In genomic region chr15:102165468-102166100, GRCm38 (mm10) we compare ENCODE assay signal across 22 mouse cellular contexts. TPM values are rescaled to one million over a fixed set of nuclear protein-coding genes. Genes with fewer than 3 reads are reported as not detected.
A peak's percentile ranks its signal among the peaks of the same experiment; 100 is the strongest.
DNase-seq lines count a peak whose midpoint lies in the region; ATAC-seq lines count a peak whose summit lies in the region.
"Had no signal": no experiment of that assay in that cellular context is flagged by ENCODE, and none has a peak within 500 bp of the region (broad histone marks: within the 10 kb centered on the region; RNA-seq: fewer than 3 reads in every experiment).

No protein-coding gene starts in this region.

- no peaks in the 10 kb centered on the region; the same call in 1 of the 2 replicates for H3K36me3 ChIP-seq in limb, embryonic 12.5 days
- H3K36me3 ChIP-seq in limb, embryonic 10.5 days = no peaks in the 10 kb centered on the region
- no peaks in the 10 kb centered on the region for H3K36me3 ChIP-seq in hindbrain, embryonic 10.5 days
- H3K36me3 ChIP-seq: forebrain, embryonic 15.5 days; hindbrain, embryonic 13.5 days; midbrain, embryonic 13.5 days had no signal

- 0 out of 2 replicates have a peak overlapping the region, but pooled peaks have one; percentile 41 for H3K27ac ChIP-seq in limb, embryonic 12.5 days
- H3K27ac ChIP-seq in limb, embryonic 10.5 days = no peak overlapping the region
- no peak overlapping the region for H3K27ac ChIP-seq in hindbrain, embryonic 10.5 days
- H3K27ac ChIP-seq: forebrain, embryonic 15.5 days; heart, adult 2 months; hindbrain, embryonic 13.5 days; midbrain, embryonic 13.5 days had no signal

- no peak overlapping the region for H3K4me2 ChIP-seq in limb, embryonic 12.5 days
- H3K4me2 ChIP-seq: forebrain, embryonic 15.5 days; hindbrain, embryonic 13.5 days; liver, embryonic 11.5 days; midbrain, embryonic 13.5 days had no signal

- no peak overlapping the region for H3K4me3 ChIP-seq in limb, embryonic 12.5 days (replicated peaks)
- H3K4me3 ChIP-seq in limb, embryonic 10.5 days = no peak overlapping the region
- no peak overlapping the region for H3K4me3 ChIP-seq in hindbrain, embryonic 10.5 days
- H3K4me3 ChIP-seq: forebrain, embryonic 15.5 days; heart, adult 2 months; hindbrain, embryonic 13.5 days; midbrain, embryonic 13.5 days; myocyte had no signal

- WGBS in limb, embryonic 12.5 days = 46% methylated on average over 6 of the region's 6 CpGs
- 55% methylated on average over 6 of the region's 6 CpGs for WGBS in limb, embryonic 10.5 days
- WGBS in hindbrain, embryonic 10.5 days = 59% methylated on average over 6 of the region's 6 CpGs

- no peak overlapping the region for H3K9ac ChIP-seq in limb, embryonic 12.5 days (replicated peaks)
- H3K9ac ChIP-seq: forebrain, embryonic 15.5 days; hindbrain, embryonic 13.5 days; midbrain, embryonic 13.5 days had no signal

- no peaks in the 10 kb centered on the region for H3K27me3 ChIP-seq in limb, embryonic 12.5 days
- H3K27me3 ChIP-seq in limb, embryonic 10.5 days (ENCODE audit: low read depth, poor library complexity, severe bottlenecking) = peaks cover 3% of the 10 kb centered on the region
- H3K27me3 ChIP-seq in hindbrain, embryonic 10.5 days (ENCODE audit: insufficient read depth, poor library complexity, severe bottlenecking) = 0 out of 2 replicates have a peak, but pooled peaks cover 5% of the 10 kb centered on the region
- H3K27me3 ChIP-seq: forebrain, embryonic 15.5 days; hindbrain, embryonic 13.5 days; midbrain, embryonic 13.5 days had no signal

- no peaks in the 10 kb centered on the region for H3K9me3 ChIP-seq in limb, embryonic 12.5 days
- no peaks in the 10 kb centered on the region for H3K9me3 ChIP-seq in limb, embryonic 10.5 days (replicated peaks)
- no peaks in the 10 kb centered on the region for H3K9me3 ChIP-seq in hindbrain, embryonic 10.5 days
- H3K9me3 ChIP-seq: forebrain, embryonic 15.5 days; hindbrain, embryonic 13.5 days; midbrain, embryonic 13.5 days had no signal

- no peak for DNase-seq in limb, embryonic 10.5 days (ENCODE audit: low spot score)
- DNase-seq in thymus, postnatal 4 days = peak; percentile 52
- no peak for DNase-seq in hindbrain, embryonic 10.5 days (ENCODE audit: low spot score)
- no peak for DNase-seq in ovary, adult 18-20 months (ENCODE audit: low spot score)
- DNase-seq: adrenal gland, postnatal 36 days; cerebellum, adult 9-10 months; heart, adult 2 months; kidney, postnatal 14 days; lung, adult 2 months; lung, postnatal 4 days; right cerebral cortex, adult 18-20 months; spleen, adult 18-20 months had no signal

- no peak for ATAC-seq in limb, embryonic 12.5 days (ENCODE audit: insufficient number of reproducible peaks, insufficient read depth, low FRiP score, low TSS enrichment, low read depth)
- peak; percentile 83 for ATAC-seq in granulocyte monocyte progenitor cell, adult 5-6 weeks (replicated peaks; ENCODE audit: poor library complexity, severe bottlenecking)
- 0 out of 2 replicates have a peak, but pooled peaks have one; percentile 48 for ATAC-seq in megakaryocyte-erythroid progenitor cell, adult 5-6 weeks (replicated peaks; ENCODE audit: low FRiP score, low TSS enrichment, poor library complexity, severe bottlenecking)
- no peak for ATAC-seq in frontal cortex, adult (ENCODE audit: low TSS enrichment)
- ATAC-seq: forebrain, embryonic 15.5 days; intestine, embryonic 16.5 days; midbrain, embryonic 13.5 days had no signal

- peaks cover 23% of the 10 kb centered on the region for H3K4me1 ChIP-seq in limb, embryonic 12.5 days (replicated peaks)
- peaks cover 39% of the 10 kb centered on the region for H3K4me1 ChIP-seq in limb, embryonic 10.5 days
- peaks cover 11% of the 10 kb centered on the region; the same call in 1 of the 2 replicates for H3K4me1 ChIP-seq in hindbrain, embryonic 10.5 days (replicated peaks)
- H3K4me1 ChIP-seq: forebrain, embryonic 15.5 days; hindbrain, embryonic 13.5 days; midbrain, embryonic 13.5 days had no signal

RNA-seq across cellular contexts. Expression of gene Soat2, which starts 15.3 kb away (rescaled TPM):
- 0.15 TPM in 1 of 2 replicates, not detected in the other for polyA plus RNA-seq in limb, embryonic 12.5 days (2016; fragmentation: Nextera tagmentation; extraction: Ambion mirVana)
- 0.06 and 0.24 TPM in 2 replicates for polyA plus RNA-seq in limb, embryonic 10.5 days (2016; fragmentation: Nextera tagmentation; extraction: Ambion mirVana)
- 0.85 and 0.97 TPM in 2 replicates for total RNA-seq in granulocyte monocyte progenitor cell, adult 5-6 weeks (2014; fragmentation: Nextera tagmentation)
- 0.15 and 0.56 TPM in 2 replicates for total RNA-seq in granulocyte monocyte progenitor cell, adult 5-6 weeks (2017)
- 12.8 and 15.4 TPM in 2 replicates for total RNA-seq in megakaryocyte-erythroid progenitor cell, adult 5-6 weeks (2014; fragmentation: Nextera tagmentation)
- 8.9 and 11.2 TPM in 2 replicates for total RNA-seq in megakaryocyte-erythroid progenitor cell, adult 5-6 weeks (2017)
- 0.35 and 0.38 TPM in 2 replicates for polyA plus RNA-seq in hindbrain, embryonic 10.5 days (2016; fragmentation: Nextera tagmentation; extraction: Ambion mirVana)
- polyA plus RNA-seq: forebrain, embryonic 15.5 days; hindbrain, embryonic 13.5 days; midbrain, embryonic 13.5 days had no signal

RNA-seq across cellular contexts. Expression of gene Igfbp6, which starts 21.4 kb away (rescaled TPM):
- 0.96 and 1.2 TPM in 2 replicates for polyA plus RNA-seq in limb, embryonic 12.5 days (2016; fragmentation: Nextera tagmentation; extraction: Ambion mirVana)
- polyA plus RNA-seq in limb, embryonic 10.5 days (2016; fragmentation: Nextera tagmentation; extraction: Ambion mirVana) = 0.23 and 0.46 TPM in 2 replicates
- not detected in 2 replicates for total RNA-seq in granulocyte monocyte progenitor cell, adult 5-6 weeks (2014; fragmentation: Nextera tagmentation)
- not detected in 2 replicates for total RNA-seq in granulocyte monocyte progenitor cell, adult 5-6 weeks (2017)
- not detected in 2 replicates for total RNA-seq in megakaryocyte-erythroid progenitor cell, adult 5-6 weeks (2014; fragmentation: Nextera tagmentation)
- not detected in 2 replicates for total RNA-seq in megakaryocyte-erythroid progenitor cell, adult 5-6 weeks (2017)
- 0.20 TPM in 1 of 2 replicates, not detected in the other for polyA plus RNA-seq in hindbrain, embryonic 10.5 days (2016; fragmentation: Nextera tagmentation; extraction: Ambion mirVana)

RNA-seq across cellular contexts. Expression of gene Spryd3, which starts 29.6 kb away (rescaled TPM):
- 12.9 and 16.8 TPM in 2 replicates for polyA plus RNA-seq in limb, embryonic 12.5 days (2016; fragmentation: Nextera tagmentation; extraction: Ambion mirVana)
- 12.6 and 14.6 TPM in 2 replicates for polyA plus RNA-seq in limb, embryonic 10.5 days (2016; fragmentation: Nextera tagmentation; extraction: Ambion mirVana)
- total RNA-seq in granulocyte monocyte progenitor cell, adult 5-6 weeks (2014; fragmentation: Nextera tagmentation) = 10.9 and 12.6 TPM in 2 replicates
- 13.2 and 24.2 TPM in 2 replicates for total RNA-seq in granulocyte monocyte progenitor cell, adult 5-6 weeks (2017)
- total RNA-seq in megakaryocyte-erythroid progenitor cell, adult 5-6 weeks (2014; fragmentation: Nextera tagmentation) = 19.6 and 21.5 TPM in 2 replicates
- 14.4 and 18.7 TPM in 2 replicates for total RNA-seq in megakaryocyte-erythroid progenitor cell, adult 5-6 weeks (2017)
- 14.6 and 17.6 TPM in 2 replicates for polyA plus RNA-seq in hindbrain, embryonic 10.5 days (2016; fragmentation: Nextera tagmentation; extraction: Ambion mirVana)

RNA-seq across cellular contexts. Expression of gene Zfp740, which starts 37.5 kb away (rescaled TPM):
- polyA plus RNA-seq in limb, embryonic 12.5 days (2016; fragmentation: Nextera tagmentation; extraction: Ambion mirVana) = 108 and 115 TPM in 2 replicates
- 73.0 and 88.7 TPM in 2 replicates for polyA plus RNA-seq in limb, embryonic 10.5 days (2016; fragmentation: Nextera tagmentation; extraction: Ambion mirVana)
- 48.7 and 68.9 TPM in 2 replicates for total RNA-seq in granulocyte monocyte progenitor cell, adult 5-6 weeks (2014; fragmentation: Nextera tagmentation)
- total RNA-seq in granulocyte monocyte progenitor cell, adult 5-6 weeks (2017) = 23.8 and 27.8 TPM in 2 replicates
- 39.8 and 65.3 TPM in 2 replicates for total RNA-seq in megakaryocyte-erythroid progenitor cell, adult 5-6 weeks (2014; fragmentation: Nextera tagmentation)
- 33.0 and 39.0 TPM in 2 replicates for total RNA-seq in megakaryocyte-erythroid progenitor cell, adult 5-6 weeks (2017)
- polyA plus RNA-seq in hindbrain, embryonic 10.5 days (2016; fragmentation: Nextera tagmentation; extraction: Ambion mirVana) = 61.8 and 67.1 TPM in 2 replicates

RNA-seq across cellular contexts. Expression of gene Csad, which starts 38.9 kb away (rescaled TPM):
- polyA plus RNA-seq in limb, embryonic 12.5 days (2016; fragmentation: Nextera tagmentation; extraction: Ambion mirVana) = 70.6 and 72.9 TPM in 2 replicates
- polyA plus RNA-seq in limb, embryonic 10.5 days (2016; fragmentation: Nextera tagmentation; extraction: Ambion mirVana) = 38.8 and 55.0 TPM in 2 replicates
- 17.0 and 18.1 TPM in 2 replicates for total RNA-seq in granulocyte monocyte progenitor cell, adult 5-6 weeks (2014; fragmentation: Nextera tagmentation)
- total RNA-seq in granulocyte monocyte progenitor cell, adult 5-6 weeks (2017) = 7.5 and 23.4 TPM in 2 replicates
- 9.6 and 21.4 TPM in 2 replicates for total RNA-seq in megakaryocyte-erythroid progenitor cell, adult 5-6 weeks (2014; fragmentation: Nextera tagmentation)
- 11.4 and 33.8 TPM in 2 replicates for total RNA-seq in megakaryocyte-erythroid progenitor cell, adult 5-6 weeks (2017)
- polyA plus RNA-seq in hindbrain, embryonic 10.5 days (2016; fragmentation: Nextera tagmentation; extraction: Ambion mirVana) = 34.0 and 35.5 TPM in 2 replicates

Comparison
In these comparisons a context has a peak if more than half of its experiments do, and no peak if none do; other contexts are left out.
1. ATAC-seq: peak in granulocyte monocyte progenitor cell, adult 5-6 weeks (single experiment) and megakaryocyte-erythroid progenitor cell, adult 5-6 weeks (single experiment); none in limb, embryonic 12.5 days (single experiment) and frontal cortex, adult (single experiment).